Mouse (Mus musculus): ENCODE data around the gene Myo1a. TPM values are rescaled to one million over a fixed set of nuclear protein-coding genes. Genes with fewer than 3 reads are reported as not detected.
A peak's percentile ranks its signal among the peaks of the same experiment; 100 is the strongest.

The Myo1a gene
- polyA plus RNA-seq, 1 experiment from 2014 or later: not detected

DNA sequence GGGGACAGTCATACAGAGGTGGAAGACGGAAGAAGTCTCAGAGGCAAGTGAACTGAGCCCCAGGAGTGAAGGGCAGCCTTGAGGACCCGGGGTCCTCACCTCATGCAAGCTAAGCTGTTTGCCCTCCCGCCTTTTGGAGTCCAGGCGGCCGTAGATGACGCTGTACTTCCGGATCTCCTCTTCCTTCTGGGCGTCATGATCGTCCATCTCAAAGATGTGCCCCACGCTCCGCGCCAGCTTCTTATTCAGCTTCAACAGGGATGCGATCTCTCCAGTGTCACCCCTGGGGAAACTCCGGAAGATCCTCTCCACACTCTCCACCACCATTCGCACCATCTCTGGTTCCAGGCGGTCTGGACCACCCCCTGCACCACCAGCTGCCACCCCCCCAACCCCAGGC is 40.8 kb upstream of the Myo1a start:
- ATAC-seq (ENCODE audit: low FRiP score, low TSS enrichment): no peak
- H3K4me3 ChIP-seq (replicated peaks; ENCODE audit: low read depth, low read length): no peak overlapping the region
- no peak overlapping the region for H3K27ac ChIP-seq (replicated peaks; ENCODE audit: low read depth, low read length)
- H3K9ac ChIP-seq (replicated peaks; ENCODE audit: low read length): no peak overlapping the region
- H3K4me2 ChIP-seq (ENCODE audit: low read length): no peak overlapping the region
- H3K36me3 ChIP-seq (ENCODE audit: control insufficient read depth, insufficient read depth, low read length): no peaks in the 10 kb centered on the region
- H3K9me3 ChIP-seq (ENCODE audit: control insufficient read depth, low read length): no peaks in the 10 kb centered on the region
- WGBS: 12% methylated on average over 16 of the region's 16 CpGs
- peaks cover 76% of the 10 kb centered on the region for H3K27me3 ChIP-seq (ENCODE audit: control insufficient read depth, insufficient read depth, low read length)
- no peak for DNase-seq
- H3K4me1 ChIP-seq (ENCODE audit: control insufficient read depth, insufficient read depth, low read length): peaks cover 10% of the 10 kb centered on the region; the same call in 1 of the 2 replicates

DNA sequence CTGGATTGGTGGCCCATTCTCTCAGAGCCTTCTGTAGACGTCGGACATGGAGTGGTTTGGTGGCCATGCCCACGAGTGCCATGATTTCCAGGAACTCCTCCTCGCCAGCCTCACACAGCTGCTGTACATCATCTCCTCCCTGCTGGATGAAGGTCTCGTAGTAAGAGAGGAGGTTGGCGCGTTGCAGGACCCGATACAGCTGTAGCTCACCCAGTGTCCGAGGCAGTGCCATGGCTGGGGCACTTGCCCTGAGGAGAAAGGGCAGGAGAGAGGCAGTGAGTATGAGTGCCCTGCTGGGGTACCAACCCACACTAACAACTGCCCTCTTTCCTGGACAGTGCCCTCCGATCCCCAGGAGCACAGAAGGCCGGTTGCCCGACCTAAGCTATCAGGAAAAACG is 40.1 kb upstream of the Myo1a start:
- ATAC-seq (ENCODE audit: low FRiP score, low TSS enrichment) (no peak), DNase-seq (no peak)
- H3K27me3 ChIP-seq (ENCODE audit: control insufficient read depth, insufficient read depth, low read length): peaks cover 76% of the 10 kb centered on the region
- peak overlapping the region; percentile 94; the same call in 1 of the 2 replicates for H3K4me2 ChIP-seq (ENCODE audit: low read length)
- H3K4me3 ChIP-seq (replicated peaks; ENCODE audit: low read depth, low read length): no peak overlapping the region
- no peaks in the 10 kb centered on the region for H3K36me3 ChIP-seq (ENCODE audit: control insufficient read depth, insufficient read depth, low read length)
- no peaks in the 10 kb centered on the region for H3K9me3 ChIP-seq (ENCODE audit: control insufficient read depth, low read length)
- peaks cover 10% of the 10 kb centered on the region; the same call in 1 of the 2 replicates for H3K4me1 ChIP-seq (ENCODE audit: control insufficient read depth, insufficient read depth, low read length)
- 13% methylated on average over 13 of the region's 13 CpGs for WGBS
- H3K9ac ChIP-seq (replicated peaks; ENCODE audit: low read length): no peak overlapping the region
- H3K27ac ChIP-seq (replicated peaks; ENCODE audit: low read depth, low read length): no peak overlapping the region

DNA sequence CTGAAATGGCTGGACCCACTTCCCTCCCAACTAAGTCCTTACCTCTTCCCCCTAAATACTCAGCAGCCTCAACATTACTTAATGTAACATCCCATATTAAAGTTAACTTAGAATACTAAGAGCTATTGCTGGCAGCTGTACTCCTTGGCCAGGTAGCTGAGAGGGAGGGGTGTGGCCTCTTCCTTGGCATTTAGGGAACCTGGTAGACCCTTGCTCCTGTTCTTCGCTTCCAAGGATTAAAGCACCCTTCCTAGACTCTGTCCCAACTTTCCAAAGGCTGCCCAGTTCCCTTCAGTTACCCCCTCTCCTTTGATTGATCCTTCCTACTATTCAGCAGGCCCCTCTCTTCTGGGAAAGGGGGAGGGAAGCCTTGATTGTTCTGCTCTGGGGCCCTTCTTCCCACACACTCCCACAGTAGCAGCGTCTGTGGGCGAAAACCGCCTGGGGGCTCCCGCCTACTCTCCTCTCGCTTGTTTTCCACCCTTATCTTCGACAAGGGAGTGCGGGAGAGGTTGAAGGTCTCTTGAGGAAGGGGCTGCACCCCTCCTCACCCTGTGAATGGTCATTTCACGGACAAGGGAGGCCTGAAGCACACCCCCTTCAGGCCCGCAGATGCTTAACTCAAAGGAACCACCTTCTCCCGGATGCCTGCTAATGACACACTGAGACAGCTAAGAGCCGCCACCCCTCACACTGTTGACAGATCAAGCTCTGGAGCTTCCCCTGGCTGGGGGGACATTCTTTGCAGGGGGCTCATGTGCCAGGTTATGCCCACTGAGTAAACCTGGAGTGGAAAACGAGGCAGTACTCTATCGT is 39.4 kb upstream of the Myo1a start:
- 5% methylated on average over 14 of the region's 14 CpGs for WGBS
- no peak overlapping the region for H3K27ac ChIP-seq (replicated peaks; ENCODE audit: low read depth, low read length)
- peaks cover 73% of the 10 kb centered on the region for H3K27me3 ChIP-seq (ENCODE audit: control insufficient read depth, insufficient read depth, low read length)
- H3K9ac ChIP-seq (replicated peaks; ENCODE audit: low read length): peak overlapping the region; percentile 55; the same call in 1 of the 2 replicates
- no peaks in the 10 kb centered on the region for H3K36me3 ChIP-seq (ENCODE audit: control insufficient read depth, insufficient read depth, low read length)
- ATAC-seq (ENCODE audit: low FRiP score, low TSS enrichment) (no peak), DNase-seq (peak; percentile 21)
- H3K9me3 ChIP-seq (ENCODE audit: control insufficient read depth, low read length): no peaks in the 10 kb centered on the region
- peak overlapping the region; percentile 54 for H3K4me3 ChIP-seq (replicated peaks; ENCODE audit: low read depth, low read length)
- H3K4me1 ChIP-seq (ENCODE audit: control insufficient read depth, insufficient read depth, low read length): peaks cover 10% of the 10 kb centered on the region; the same call in 1 of the 2 replicates
- H3K4me2 ChIP-seq (ENCODE audit: low read length): peak overlapping the region; percentile 94

DNA sequence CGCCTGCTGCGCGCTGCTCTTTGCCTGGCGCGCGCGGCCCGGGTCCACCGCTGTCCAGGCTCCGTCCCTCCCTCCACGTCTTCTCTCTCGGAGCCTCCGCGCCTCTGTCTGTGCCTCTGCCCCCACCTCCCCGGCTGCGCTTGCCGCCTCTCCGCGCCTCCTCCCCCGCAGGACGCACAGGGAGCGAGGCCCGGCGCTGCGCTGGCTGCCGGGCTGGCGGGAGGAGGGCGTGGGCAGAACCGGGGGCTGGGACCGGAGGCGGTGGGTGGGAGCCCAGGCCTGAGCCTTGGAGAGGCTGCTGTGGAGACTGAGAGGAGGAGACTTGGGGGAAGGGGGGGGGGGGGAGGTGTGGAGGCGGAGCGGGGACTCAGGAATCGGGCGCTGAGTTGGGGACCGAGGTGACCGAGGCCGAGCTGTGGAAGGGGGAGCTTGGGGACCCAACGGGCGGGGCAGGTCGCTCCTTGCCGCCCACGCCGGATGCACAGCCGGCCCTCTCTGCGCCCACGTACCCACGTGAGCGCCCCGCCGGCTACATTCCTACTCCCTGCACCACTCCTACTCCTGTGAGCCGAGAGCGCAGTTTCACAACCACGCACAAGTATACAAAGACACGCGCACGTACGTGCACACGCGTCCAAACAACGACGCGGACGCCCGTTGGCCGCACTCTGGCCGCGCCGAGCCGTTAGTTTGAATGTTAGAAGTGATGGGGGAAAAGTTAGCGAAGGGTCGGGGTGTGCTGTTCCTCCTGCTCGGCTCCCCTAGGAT is 38.3 kb upstream of the Myo1a start, which contains the start of gene Nemp1:
Gene Nemp1, plus strand, starts transcription at position 401 of the 768 bp plus-strand sequence.
- ATAC-seq (ENCODE audit: low FRiP score, low TSS enrichment): peak; percentile 61
- peak within 1 kb of the TSS; percentile 54 for H3K4me3 ChIP-seq (replicated peaks; ENCODE audit: low read depth, low read length)
- H3K9ac ChIP-seq (replicated peaks; ENCODE audit: low read length): peak within 1 kb of the TSS; percentile 55
- DNase-seq: peak; percentile 67
- under 1% methylated on average over 67 of the region's 73 CpGs for WGBS
- no peaks in the 10 kb centered on the region for H3K9me3 ChIP-seq (ENCODE audit: control insufficient read depth, low read length)
- H3K27me3 ChIP-seq (ENCODE audit: control insufficient read depth, insufficient read depth, low read length): peaks cover 62% of the 10 kb centered on the region
- H3K36me3 ChIP-seq (ENCODE audit: control insufficient read depth, insufficient read depth, low read length): no peaks in the 10 kb centered on the region
- H3K27ac ChIP-seq (replicated peaks; ENCODE audit: low read depth, low read length): peak within 1 kb of the TSS; percentile 37; the same call in 1 of the 2 replicates
- H3K4me1 ChIP-seq (ENCODE audit: control insufficient read depth, insufficient read depth, low read length): peaks cover 10% of the 10 kb centered on the region; the same call in 1 of the 2 replicates
- H3K4me2 ChIP-seq (ENCODE audit: low read length): peak within 1 kb of the TSS; percentile 94

DNA sequence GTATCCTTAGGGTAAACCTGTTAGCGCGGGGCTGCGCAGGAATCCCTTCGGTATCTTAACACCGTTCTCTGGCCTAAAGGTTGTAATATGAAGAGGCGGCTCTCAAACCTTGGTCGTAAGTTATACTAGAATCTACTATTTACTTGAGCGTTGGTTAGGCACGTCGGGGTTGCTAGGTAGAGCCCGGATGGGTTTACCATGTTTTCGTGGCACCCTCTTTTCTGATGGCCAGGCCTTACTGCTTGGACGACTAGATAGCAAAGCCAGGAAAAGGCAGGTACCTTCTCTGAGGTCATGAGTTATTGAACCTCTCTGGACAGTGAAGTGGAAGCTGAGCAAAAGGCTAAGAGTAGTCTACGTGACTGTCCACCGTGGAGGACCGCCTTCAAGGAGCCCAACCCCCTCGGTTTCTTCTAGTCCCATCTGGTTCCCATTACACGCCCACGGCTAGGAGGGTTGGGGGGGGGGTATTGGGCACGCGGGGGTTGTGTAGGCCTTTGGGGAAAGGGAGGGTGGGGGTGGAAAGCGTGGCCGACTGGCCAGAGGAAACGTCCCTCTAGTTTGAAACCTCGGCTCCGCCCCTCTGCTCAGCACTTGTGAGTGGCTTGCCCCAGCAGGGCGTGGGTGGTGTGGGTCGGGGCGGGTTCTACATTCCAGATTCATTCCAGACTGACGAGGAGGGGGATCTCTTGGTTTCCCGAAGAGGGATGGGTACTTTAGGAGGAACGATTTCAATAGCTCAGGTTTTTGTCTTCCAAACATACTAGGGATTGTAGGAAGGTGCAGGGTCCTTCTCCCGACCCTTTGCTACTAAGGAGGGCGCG is 37.5 kb upstream of the Myo1a start:
- Histone ChIP-seq H3K4me1 (ENCODE audit: control insufficient read depth, insufficient read depth, low read length) (peaks cover 10% of the 10 kb centered on the region; the same call in 1 of the 2 replicates), H3K36me3 (ENCODE audit: control insufficient read depth, insufficient read depth, low read length) (no peaks in the 10 kb centered on the region), H3K4me3 (replicated peaks; ENCODE audit: low read depth, low read length) (peak overlapping the region; percentile 54), H3K9ac (replicated peaks; ENCODE audit: low read length) (no peak overlapping the region; the same call in 1 of the 2 replicates), H3K4me2 (ENCODE audit: low read length) (peak overlapping the region; percentile 94), H3K27ac (replicated peaks; ENCODE audit: low read depth, low read length) (peak overlapping the region; percentile 37; the same call in 1 of the 2 replicates), H3K27me3 (ENCODE audit: control insufficient read depth, insufficient read depth, low read length) (peaks cover 55% of the 10 kb centered on the region), H3K9me3 (ENCODE audit: control insufficient read depth, low read length) (no peaks in the 10 kb centered on the region)
- DNase-seq: peak; percentile 63
- no peak for ATAC-seq (ENCODE audit: low FRiP score, low TSS enrichment)
- WGBS: 2% methylated on average over 35 of the region's 35 CpGs

DNA sequence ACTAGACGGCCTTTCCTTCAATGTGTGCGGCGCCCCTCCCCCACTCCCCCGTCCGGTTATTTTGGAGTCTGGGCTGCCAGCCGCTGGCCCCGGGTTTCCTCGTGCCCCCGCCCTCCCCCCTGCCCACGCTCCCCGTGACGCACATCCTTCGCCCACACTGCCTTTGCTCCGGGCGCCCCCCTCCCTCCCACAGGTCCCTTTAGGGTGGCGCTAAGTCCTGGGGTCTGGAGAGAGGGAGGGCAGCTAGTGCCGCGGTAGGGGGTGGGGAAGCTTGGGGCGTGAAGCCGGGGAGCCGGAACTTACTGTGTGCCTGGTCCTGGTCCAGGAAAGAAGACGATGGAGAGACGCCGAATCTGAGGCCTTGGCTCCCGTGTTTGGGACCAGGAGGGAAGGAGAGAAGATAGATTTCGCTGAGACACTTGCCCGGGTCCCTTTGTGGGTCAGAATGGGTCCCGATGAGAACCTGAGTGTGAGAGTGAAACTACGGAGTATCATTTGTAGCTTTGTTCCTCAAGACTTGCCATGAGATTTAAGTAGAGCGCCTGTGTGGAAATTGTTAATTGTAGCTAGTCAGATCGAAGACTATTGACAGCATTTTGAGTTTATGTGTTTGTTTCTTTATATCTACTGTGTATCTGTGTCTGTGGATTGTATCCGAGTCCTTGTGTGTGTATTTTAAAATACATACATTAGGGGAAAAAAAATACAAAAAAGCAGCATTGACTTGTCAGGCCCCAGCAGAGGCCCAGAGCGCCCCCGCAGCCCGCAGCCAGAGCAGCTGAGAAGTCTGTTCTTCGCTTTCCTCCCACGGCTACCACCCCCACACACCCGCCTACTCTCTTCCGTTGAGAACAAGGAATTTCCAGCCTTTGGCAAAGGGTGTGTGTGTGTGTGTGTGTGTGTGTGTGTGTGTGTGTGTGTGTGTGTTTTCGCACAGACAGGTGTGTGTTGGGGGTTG is 36.6 kb upstream of the Myo1a start, which contains the start of gene Nab2:
Gene Nab2, minus strand, starts transcription at position 476 of the 958 bp plus-strand sequence.
- no peaks in the 10 kb centered on the region for H3K9me3 ChIP-seq (ENCODE audit: control insufficient read depth, low read length)
- ATAC-seq (ENCODE audit: low FRiP score, low TSS enrichment): 0 out of 2 replicates have a peak, but pooled peaks have one; percentile 25
- H3K36me3 ChIP-seq (ENCODE audit: control insufficient read depth, insufficient read depth, low read length): no peaks in the 10 kb centered on the region
- DNase-seq: peak; percentile 63
- peaks cover 46% of the 10 kb centered on the region for H3K27me3 ChIP-seq (ENCODE audit: control insufficient read depth, insufficient read depth, low read length)
- no peak within 1 kb of the TSS; the same call in 1 of the 2 replicates for H3K9ac ChIP-seq (replicated peaks; ENCODE audit: low read length)
- peak within 1 kb of the TSS; percentile 37; the same call in 1 of the 2 replicates for H3K27ac ChIP-seq (replicated peaks; ENCODE audit: low read depth, low read length)
- peak within 1 kb of the TSS; percentile 54 for H3K4me3 ChIP-seq (replicated peaks; ENCODE audit: low read depth, low read length)
- WGBS: 3% methylated on average over 39 of the region's 40 CpGs
- peaks cover 10% of the 10 kb centered on the region; the same call in 1 of the 2 replicates for H3K4me1 ChIP-seq (ENCODE audit: control insufficient read depth, insufficient read depth, low read length)
- H3K4me2 ChIP-seq (ENCODE audit: low read length): peak within 1 kb of the TSS; percentile 94

DNA sequence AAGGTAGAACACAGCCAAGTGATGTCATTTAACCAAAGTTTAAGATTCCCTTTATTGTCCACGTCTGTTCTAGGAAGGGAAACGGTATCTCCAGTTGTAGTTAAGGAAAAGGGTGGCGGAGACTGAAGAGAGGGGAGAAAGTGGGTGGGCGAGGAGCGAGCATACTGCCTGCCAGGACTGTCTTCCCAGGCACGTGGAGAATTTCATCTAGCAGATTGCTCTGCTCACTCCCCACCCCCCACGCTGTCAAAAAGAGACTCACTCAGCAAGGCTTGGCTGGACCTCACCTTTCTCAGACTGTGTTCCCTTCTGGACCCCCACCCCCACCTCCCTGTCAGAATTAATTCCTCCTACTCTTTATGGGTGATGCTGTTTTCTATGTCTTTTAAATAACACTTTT is 35.8 kb upstream of the Myo1a start:
- no peaks in the 10 kb centered on the region for H3K36me3 ChIP-seq (ENCODE audit: control insufficient read depth, insufficient read depth, low read length)
- no peak for ATAC-seq (ENCODE audit: low FRiP score, low TSS enrichment)
- peaks cover 38% of the 10 kb centered on the region for H3K27me3 ChIP-seq (ENCODE audit: control insufficient read depth, insufficient read depth, low read length)
- no peak overlapping the region; the same call in 1 of the 2 replicates for H3K4me2 ChIP-seq (ENCODE audit: low read length)
- H3K27ac ChIP-seq (replicated peaks; ENCODE audit: low read depth, low read length): no peak overlapping the region
- no peak overlapping the region for H3K4me3 ChIP-seq (replicated peaks; ENCODE audit: low read depth, low read length)
- H3K9me3 ChIP-seq (ENCODE audit: control insufficient read depth, low read length): no peaks in the 10 kb centered on the region
- H3K4me1 ChIP-seq (ENCODE audit: control insufficient read depth, insufficient read depth, low read length): peaks cover 10% of the 10 kb centered on the region; the same call in 1 of the 2 replicates
- 38% methylated on average over 7 of the region's 7 CpGs for WGBS
- no peak overlapping the region for H3K9ac ChIP-seq (replicated peaks; ENCODE audit: low read length)
- no peak for DNase-seq

All from midbrain, embryonic 14.5 days (tissue).